Mouse (Mus musculus): Measurements from ENCODE around the gene Ncs1.

DNA sequence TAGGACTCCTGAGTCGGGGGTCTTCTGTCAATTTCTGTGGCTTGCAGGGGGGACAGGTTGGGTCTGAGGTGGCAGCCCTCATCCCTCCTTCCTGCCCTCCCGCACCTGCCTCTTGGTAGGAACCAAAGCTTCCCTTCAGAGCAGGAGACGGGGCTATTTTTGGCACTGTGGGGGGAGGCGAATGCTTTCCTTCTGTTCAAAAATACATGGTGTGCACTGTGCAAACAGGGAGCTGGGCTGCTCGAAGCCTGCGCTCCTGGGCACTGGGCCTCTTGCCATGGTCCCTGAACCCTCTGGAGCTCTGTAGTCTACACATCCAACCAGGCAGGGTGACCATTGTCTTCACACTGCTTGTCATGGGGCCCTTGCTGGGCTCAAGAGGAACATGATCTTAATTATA, 11.5 kb downstream of the Ncs1 start:
- TF ChIP-seq CTCF (IDR thresholded peaks at IDR 0.05; ENCODE audit: insufficient read depth, low read length): no peak
- no peak for TF ChIP-seq POLR2A (IDR thresholded peaks at IDR 0.05; ENCODE audit: borderline replicate concordance, extremely low read depth, low read depth, low read length)

Data from lung, adult 2 months (tissue).